Mouse (Mus musculus) neural tube, embryonic 13.5 days (tissue): ENCODE results near the gene Clic1. TPM values are rescaled to one million over a fixed set of nuclear protein-coding genes. Genes with fewer than 3 reads are reported as not detected.

Source experiments
- ATAC-seq: fragments of 200-750 bp; cut with Nextera tagmentation; 2 replicates; pipeline ENCODE4 v1.8.0; 2017; ENCODE audit warnings: low read depth, mild to moderate bottlenecking, moderate TSS enrichment, moderate library complexity
- H3K27ac ChIP-seq: fragments of 300-500 bp; sonication (generic); replicated peaks from 2 replicates; pipeline ENCODE4 v1.5.1; 2015; ENCODE audit warnings: moderate library complexity, mild to moderate bottlenecking, inconsistent platforms
- H3K27me3 ChIP-seq: fragments of 300-500 bp; sonication (generic); 2 replicates; pipeline ENCODE4 v1.6.1; 2015; ENCODE audit warnings: mild to moderate bottlenecking, inconsistent platforms
- H3K36me3 ChIP-seq: fragments of 300-500 bp; sonication (generic); 2 replicates; pipeline ENCODE4 v1.6.1; 2015; ENCODE audit warnings: mild to moderate bottlenecking, inconsistent platforms
- H3K4me1 ChIP-seq: fragments of 300-500 bp; sonication (generic); replicated peaks from 2 replicates; pipeline ENCODE4 v1.6.1; 2015; ENCODE audit warnings: inconsistent platforms
- H3K4me2 ChIP-seq: fragments of 300-500 bp; sonication (generic); 2 replicates; pipeline ENCODE4 v1.6.1; 2015; ENCODE audit warnings: inconsistent platforms, mild to moderate bottlenecking, moderate library complexity
- H3K4me3 ChIP-seq: fragments of 300-500 bp; sonication (generic); 2 replicates; pipeline ENCODE4 v1.5.1; 2015; ENCODE audit warnings: mild to moderate bottlenecking, inconsistent platforms
- H3K9ac ChIP-seq: fragments of 300-500 bp; sonication (generic); 2 replicates; pipeline ENCODE4 v1.6.1; 2015; ENCODE audit warnings: moderate library complexity, mild to moderate bottlenecking, inconsistent platforms
- H3K9me3 ChIP-seq: fragments of 300-500 bp; sonication (generic); 2 replicates; pipeline ENCODE4 v1.6.1; 2016; ENCODE audit warnings: inconsistent platforms
- WGBS: fragments of 180-500 bp; shearing (Covaris S2); methylation state at CpG from one replicate; pipeline ENCODE4 v1.1.7; 2015; 5-methylcytosine and 5-hydroxymethylcytosine counted together
- polyA plus RNA-seq: library from polyadenylated mRNA; unstranded; fragments of >200 nt; fragmentation: Nextera tagmentation; extraction: Ambion mirVana; gene quantifications from 2 replicates; pipeline ENCODE4 v1.2.1, GENCODE M21; 2015

Clic1 gene
- polyA plus RNA-seq, 1 experiment from 2014 or later = 145 TPM

DNA sequence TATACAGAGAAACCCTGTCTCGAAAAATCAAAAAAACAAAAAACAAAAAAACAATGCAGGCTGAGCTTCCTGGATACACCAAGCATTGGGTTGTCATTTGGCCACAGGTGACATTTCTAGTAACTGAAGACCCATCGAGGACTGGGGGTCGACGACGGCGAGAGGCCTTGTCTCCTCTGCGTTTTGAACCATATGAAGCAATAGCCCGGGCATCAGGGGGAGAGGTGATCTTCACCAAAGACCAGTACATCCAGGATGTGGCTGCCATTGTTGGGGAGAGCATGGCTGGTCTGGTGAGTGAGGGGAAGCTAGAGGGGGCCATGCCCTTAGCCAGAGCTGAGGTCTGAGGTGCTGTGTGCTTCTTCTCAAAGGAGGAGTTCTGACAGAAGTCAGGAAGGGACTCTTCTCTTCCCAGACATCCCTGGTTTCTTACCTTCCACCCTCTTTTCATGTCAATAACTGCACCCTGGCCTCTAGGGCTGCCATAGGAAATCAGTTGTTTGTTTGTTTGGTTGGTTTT is 27.2 kb upstream of the Clic1 start:
- Histone ChIP-seq H3K9ac (no peak overlapping the region), H3K27me3 (no peaks in the 10 kb centered on the region), H3K4me1 (peaks cover 26% of the 10 kb centered on the region), H3K27ac (no peak overlapping the region), H3K4me2 (no peak overlapping the region), H3K4me3 (no peak overlapping the region), H3K9me3 (no peaks in the 10 kb centered on the region), H3K36me3 (0 out of 2 replicates have a peak, but pooled peaks cover 4% of the 10 kb centered on the region)
- 95% methylated on average over 8 of the region's 8 CpGs for WGBS
- ATAC-seq = no peak

DNA sequence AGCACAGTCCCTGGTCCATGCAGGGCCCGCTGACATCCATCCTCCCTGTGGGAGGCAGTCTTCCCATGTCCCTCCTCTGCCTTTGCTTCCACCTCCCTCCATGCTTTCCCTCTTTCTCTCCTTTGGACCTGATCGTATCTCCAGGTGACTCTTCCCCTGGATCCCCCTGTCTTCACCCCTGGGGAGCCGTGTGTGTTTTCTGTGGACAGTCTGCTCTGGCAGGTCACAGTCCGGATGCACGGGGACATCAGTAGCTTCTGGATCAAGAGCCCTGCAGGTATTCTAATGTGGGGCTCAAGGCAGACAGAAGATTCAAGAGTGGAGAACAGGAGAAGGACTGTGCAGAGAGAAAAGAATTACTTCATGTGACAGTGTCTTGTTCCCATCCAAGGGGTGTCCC is 26.5 kb upstream of the Clic1 start:
- WGBS = 88% methylated on average over 5 of the region's 5 CpGs
- H3K27ac ChIP-seq = no peak overlapping the region
- no peaks in the 10 kb centered on the region for H3K9me3 ChIP-seq
- peaks cover 31% of the 10 kb centered on the region for H3K4me1 ChIP-seq
- H3K36me3 ChIP-seq = no peaks in the 10 kb centered on the region
- no peaks in the 10 kb centered on the region for H3K27me3 ChIP-seq
- no peak overlapping the region for H3K9ac ChIP-seq
- no peak overlapping the region for H3K4me3 ChIP-seq
- no peak for ATAC-seq
- H3K4me2 ChIP-seq = no peak overlapping the region

DNA sequence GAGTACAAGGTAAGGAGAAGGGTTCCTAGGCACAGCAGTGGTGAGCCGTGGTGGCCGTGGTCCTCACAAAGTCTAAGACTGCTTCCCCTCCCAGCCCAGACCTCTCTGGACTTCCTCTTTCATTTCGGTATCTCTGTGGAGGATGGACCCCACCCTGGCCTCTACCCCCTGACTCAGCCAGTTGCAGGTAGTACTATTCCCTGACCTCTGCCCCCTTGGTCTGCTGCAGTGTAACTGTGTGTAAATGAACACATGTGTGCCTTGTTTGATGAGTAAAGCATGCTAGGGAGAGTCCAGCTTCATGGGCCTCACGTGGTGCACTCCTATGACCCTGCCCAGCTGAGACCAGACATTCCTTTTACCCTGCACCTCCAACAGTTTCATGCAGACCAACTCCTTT is 26.0 kb upstream of the Clic1 start:
- Histone ChIP-seq H3K4me2 (no peak overlapping the region), H3K4me1 (peaks cover 35% of the 10 kb centered on the region), H3K27me3 (no peaks in the 10 kb centered on the region), H3K9ac (no peak overlapping the region), H3K9me3 (no peaks in the 10 kb centered on the region), H3K27ac (no peak overlapping the region), H3K4me3 (no peak overlapping the region), H3K36me3 (no peaks in the 10 kb centered on the region)
- ATAC-seq = no peak
- WGBS = 75% methylated on average over 4 of the region's 4 CpGs

DNA sequence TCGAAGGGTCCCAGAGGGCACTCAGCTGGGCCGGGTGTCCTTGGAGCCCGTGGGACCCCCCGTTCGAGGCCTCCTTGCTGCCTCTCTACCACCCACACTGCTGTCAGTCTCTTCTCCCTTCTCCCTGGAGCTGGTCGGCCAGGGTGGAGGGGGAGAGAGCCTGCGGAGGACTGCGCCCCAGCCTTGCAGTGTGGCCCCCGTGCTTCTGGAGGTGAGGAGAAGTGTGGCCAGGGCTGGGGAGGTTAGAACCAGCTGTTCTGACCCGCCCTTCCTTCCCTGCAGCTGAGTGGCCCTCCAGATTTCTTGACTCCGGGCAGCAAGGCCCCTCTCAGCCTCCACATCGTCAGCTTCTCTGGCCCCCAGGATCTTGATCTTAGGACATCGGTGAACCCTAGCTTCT is 25.5 kb upstream of the Clic1 start:
- Histone ChIP-seq H3K4me3 (no peak overlapping the region), H3K27ac (no peak overlapping the region), H3K36me3 (no peaks in the 10 kb centered on the region), H3K27me3 (no peaks in the 10 kb centered on the region), H3K9me3 (no peaks in the 10 kb centered on the region), H3K4me2 (no peak overlapping the region), H3K4me1 (peaks cover 38% of the 10 kb centered on the region), H3K9ac (0 out of 2 replicates have a peak overlapping the region, but pooled peaks have one; percentile 5)
- WGBS = 85% methylated on average over 13 of the region's 13 CpGs
- no peak for ATAC-seq

DNA sequence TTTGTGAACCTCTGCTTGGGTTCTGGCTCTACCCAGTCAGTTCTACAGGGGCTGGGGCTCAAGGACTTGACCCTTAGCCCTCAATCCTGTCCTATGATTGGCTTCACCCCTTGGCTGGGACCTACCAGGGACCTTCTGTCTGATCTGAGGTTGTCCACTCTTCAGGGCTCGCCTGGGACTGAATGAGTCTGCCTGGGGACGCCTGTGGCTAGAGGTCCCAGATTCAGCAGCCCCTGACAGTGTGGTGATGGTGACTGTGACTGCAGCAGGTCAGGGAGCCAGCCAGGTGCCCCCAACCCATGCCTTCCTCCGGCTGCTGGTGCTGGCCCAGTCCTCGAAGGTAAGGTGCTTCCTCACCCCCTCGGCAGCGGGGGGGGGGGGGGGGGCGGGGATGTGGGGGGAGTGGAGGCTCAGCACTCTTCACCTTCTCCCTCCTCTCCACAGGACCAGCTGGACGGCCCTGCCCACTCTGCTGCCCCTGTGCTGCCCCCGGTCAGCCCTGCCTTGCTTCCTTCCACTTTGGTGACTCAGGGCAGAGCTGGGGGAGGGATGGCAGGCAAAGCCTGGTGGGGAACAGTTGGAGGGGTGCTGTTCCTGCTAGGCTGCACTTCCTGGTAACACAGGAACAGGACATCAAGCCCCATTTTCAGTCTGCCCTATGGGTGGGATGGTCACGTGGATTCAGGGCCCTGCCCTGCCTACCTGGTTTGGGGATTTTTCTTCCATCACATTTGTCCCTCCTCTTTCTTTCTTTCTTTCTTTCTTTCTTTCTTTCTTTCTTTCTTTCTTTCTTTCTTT is 24.9 kb upstream of the Clic1 start:
- Histone ChIP-seq H3K4me1 (peaks cover 43% of the 10 kb centered on the region), H3K9ac (0 out of 2 replicates have a peak overlapping the region, but pooled peaks have one; percentile 5), H3K4me3 (no peak overlapping the region), H3K9me3 (no peaks in the 10 kb centered on the region), H3K27me3 (no peaks in the 10 kb centered on the region), H3K4me2 (no peak overlapping the region), H3K27ac (no peak overlapping the region), H3K36me3 (no peaks in the 10 kb centered on the region)
- ATAC-seq = no peak
- WGBS = 63% methylated on average over 7 of the region's 10 CpGs

DNA sequence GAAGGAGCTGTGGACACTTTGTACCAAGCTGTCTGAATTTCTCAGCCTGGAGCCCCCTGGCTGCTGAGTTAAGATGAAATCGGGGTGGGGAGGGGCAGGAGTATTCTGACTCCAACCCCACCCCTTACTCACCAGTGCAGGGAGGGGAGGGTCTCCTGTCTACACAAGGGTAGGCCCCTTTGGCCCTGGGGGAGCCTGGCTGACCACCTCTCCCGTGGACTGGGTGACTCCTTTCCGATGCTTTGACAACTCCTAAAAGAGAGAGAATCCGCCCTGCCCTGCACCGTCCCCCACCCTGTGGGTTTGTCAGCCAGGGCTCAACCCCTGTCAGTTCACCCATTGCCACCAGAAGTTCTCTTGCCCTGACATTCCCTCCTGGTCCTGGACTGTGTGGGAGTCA is 23.6 kb upstream of the Clic1 start:
- H3K27ac ChIP-seq = no peak overlapping the region
- no peak overlapping the region for H3K4me2 ChIP-seq

DNA sequence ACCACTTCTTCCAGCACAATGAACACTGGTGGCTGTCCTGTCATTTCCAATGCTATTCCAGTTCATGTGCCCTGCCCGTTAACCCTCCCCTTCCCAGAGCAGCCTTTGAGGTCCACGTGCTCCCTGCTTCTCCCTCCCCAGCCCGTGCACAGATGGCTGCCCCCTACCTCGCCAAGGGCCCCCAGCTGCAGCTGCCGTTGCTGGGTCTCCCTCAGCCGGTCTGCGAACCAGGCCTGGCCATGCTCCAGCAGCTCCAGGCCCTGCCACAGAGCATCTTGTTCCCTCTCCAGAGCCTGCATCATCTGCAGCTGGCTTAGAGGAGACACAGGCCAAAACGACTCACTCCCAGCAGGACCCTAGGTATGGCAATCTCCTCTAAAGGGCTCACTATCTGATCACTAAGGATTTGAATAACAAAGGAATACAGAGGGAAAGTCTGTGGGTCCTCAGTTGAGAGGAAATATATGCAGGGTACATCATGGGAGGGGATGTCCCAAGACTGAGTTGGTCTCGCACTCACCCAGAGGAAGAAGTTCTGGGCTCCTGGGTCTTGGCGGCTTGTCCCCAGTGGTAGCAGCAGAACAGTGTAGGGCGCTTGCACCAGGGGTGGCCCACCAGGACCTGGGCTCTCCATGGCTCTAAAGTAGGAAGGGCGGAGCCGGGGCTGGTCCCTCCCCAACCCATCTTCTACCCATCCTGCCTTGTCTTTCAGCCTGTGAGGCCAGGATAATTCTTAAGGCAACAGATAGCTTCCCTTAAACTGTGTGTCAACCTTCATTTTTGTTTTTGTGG is 22.3 kb upstream of the Clic1 start, which contains the start of gene Sapcd1:
Gene Sapcd1, minus strand, starts transcription at position 740 of the 792 bp plus-strand sequence.
- no peaks in the 10 kb centered on the region for H3K27me3 ChIP-seq
- peak within 1 kb of the TSS; percentile 68 for H3K27ac ChIP-seq
- no peaks in the 10 kb centered on the region for H3K36me3 ChIP-seq
- 27% methylated on average over 13 of the region's 13 CpGs for whole genome bisulfite sequencing
- ATAC-seq = peak; percentile 74
- no peak within 1 kb of the TSS for H3K4me3 ChIP-seq
- H3K9me3 ChIP-seq = no peaks in the 10 kb centered on the region
- peak within 1 kb of the TSS; percentile 25; the same call in 1 of the 2 replicates for H3K4me2 ChIP-seq
- H3K4me1 ChIP-seq = peaks cover 34% of the 10 kb centered on the region
- peak within 1 kb of the TSS; percentile 35 for H3K9ac ChIP-seq

More for the DNA sequence above, 23.6 kb upstream of the Clic1 start:
- no peak overlapping the region for H3K4me3 ChIP-seq
- H3K27me3 ChIP-seq = no peaks in the 10 kb centered on the region
- H3K9ac ChIP-seq = no peak overlapping the region
- 81% methylated on average over 5 of the region's 5 CpGs for WGBS
- no peaks in the 10 kb centered on the region for H3K9me3 ChIP-seq
- no peak for ATAC-seq
- no peaks in the 10 kb centered on the region for H3K36me3 ChIP-seq
- peaks cover 40% of the 10 kb centered on the region for H3K4me1 ChIP-seq

DNA sequence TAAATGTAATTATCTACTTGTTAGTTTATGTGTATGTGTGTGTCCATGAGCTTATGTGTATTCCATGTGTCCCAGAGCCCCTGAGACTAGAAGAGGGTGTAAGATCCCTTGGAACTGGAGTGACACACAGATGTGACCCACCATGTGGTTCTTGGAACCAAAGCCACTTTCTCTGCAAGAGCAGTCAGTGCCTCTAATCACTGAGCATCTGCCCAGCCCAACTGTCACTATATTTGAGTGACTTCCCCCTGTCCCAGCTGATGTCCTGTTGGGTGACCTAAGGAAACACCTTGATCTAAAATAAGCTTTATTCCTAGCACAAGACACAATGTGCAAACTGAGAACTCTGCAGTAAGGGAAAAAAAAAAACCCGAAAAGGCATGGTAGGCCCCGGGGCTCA is 21.5 kb upstream of the Clic1 start:
- no peak for ATAC-seq
- WGBS = 89% methylated on average over 2 of the region's 2 CpGs
- no peak overlapping the region for H3K4me3 ChIP-seq
- H3K9ac ChIP-seq = no peak overlapping the region
- H3K36me3 ChIP-seq = no peaks in the 10 kb centered on the region
- H3K4me2 ChIP-seq = no peak overlapping the region
- peak overlapping the region; percentile 68; the same call in 1 of the 2 replicates for H3K27ac ChIP-seq
- H3K9me3 ChIP-seq = no peaks in the 10 kb centered on the region
- H3K27me3 ChIP-seq = no peaks in the 10 kb centered on the region
- peaks cover 34% of the 10 kb centered on the region for H3K4me1 ChIP-seq

DNA sequence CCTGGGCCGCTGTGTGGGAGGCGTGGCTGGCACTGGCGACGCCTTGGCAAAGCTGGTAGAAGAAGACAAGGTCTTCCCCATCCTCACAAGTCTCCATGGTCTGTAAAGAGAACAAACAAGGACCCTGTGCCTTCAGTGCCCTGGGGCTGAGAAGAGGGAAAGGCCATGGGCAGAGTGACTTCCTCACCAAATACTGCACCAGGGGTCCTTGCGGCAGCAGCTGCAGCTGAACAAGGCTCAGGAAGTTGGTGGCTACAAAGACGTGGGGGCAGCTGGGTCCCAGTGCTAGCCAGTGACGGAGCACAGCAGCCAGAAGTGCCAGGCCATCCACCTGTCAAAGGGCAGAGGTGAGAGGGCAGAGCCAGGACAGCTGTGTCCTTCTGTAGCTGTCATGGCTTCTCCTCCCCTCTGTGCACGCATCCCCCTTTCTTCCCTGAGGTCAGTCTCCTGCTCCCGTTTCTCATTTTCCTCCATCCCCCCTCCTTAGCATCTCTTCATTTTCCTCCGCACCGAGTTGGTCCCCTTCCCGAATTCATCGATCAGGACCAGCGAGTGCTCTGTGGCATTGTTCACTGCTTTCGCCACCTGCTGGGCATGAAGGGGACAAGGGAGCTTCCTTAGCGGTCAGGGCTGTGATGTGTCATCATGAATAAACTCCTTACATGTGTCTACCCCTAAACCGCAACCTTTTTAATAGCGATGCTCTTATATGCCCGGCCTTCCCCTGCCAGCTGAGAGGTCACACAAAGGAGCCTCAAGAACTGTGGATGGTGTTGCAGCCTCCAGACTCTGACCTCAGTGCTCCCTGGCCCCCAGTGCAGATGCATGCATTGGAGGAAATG is 19.9 kb upstream of the Clic1 start:
- no peak for ATAC-seq
- Histone ChIP-seq H3K27me3 (no peaks in the 10 kb centered on the region), H3K4me3 (no peak overlapping the region), H3K9me3 (no peaks in the 10 kb centered on the region), H3K4me2 (peak overlapping the region; percentile 37), H3K4me1 (peaks cover 34% of the 10 kb centered on the region), H3K27ac (no peak overlapping the region), H3K36me3 (no peaks in the 10 kb centered on the region), H3K9ac (no peak overlapping the region; the same call in 1 of the 2 replicates)
- WGBS = 29% methylated on average over 19 of the region's 19 CpGs

DNA sequence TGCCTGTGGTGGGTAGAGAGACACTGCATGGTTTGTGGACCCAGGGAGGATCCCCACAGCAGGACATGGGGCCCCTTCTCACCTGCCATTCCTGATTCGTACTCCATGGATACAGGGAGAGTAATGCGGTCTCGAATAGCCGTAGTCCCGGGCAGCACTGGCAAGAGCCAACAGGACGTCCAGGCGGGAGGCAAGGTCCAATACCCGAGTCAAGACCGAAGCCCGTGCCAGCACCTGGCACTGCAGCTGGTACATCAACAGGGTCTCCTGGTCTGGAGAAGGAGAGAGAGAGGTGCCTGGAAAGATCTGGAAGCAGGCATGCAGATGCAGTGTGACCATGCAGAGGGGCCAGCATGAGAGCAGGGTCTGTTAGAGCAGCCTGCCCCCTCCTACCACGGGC is 18.5 kb upstream of the Clic1 start:
- H3K9ac ChIP-seq = no peak overlapping the region
- H3K4me2 ChIP-seq = no peak overlapping the region
- H3K4me1 ChIP-seq = peaks cover 28% of the 10 kb centered on the region
- WGBS = 92% methylated on average over 11 of the region's 11 CpGs
- H3K4me3 ChIP-seq = no peak overlapping the region
- no peak for ATAC-seq
- no peaks in the 10 kb centered on the region for H3K36me3 ChIP-seq
- H3K27me3 ChIP-seq = no peaks in the 10 kb centered on the region
- H3K9me3 ChIP-seq = no peaks in the 10 kb centered on the region
- H3K27ac ChIP-seq = no peak overlapping the region

DNA sequence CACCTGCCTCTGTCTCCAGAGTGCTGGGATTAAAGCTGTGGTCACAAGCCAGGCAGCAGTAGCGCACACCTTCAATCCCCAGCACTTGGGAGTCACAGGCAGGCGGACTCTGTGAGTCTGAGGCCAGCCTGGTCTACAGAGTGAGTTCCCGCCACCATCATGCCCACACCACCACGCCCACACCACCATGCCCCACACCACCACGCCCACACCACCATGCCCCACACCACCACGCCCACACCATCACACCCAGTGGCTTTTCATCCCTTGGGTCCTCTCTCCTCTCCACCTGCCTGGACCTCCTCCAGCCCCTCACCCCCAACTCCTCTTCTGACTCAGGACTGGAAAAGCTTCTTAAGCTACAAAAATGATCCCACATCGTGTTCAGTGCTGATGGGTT is 17.9 kb upstream of the Clic1 start:
- 85% methylated on average over 7 of the region's 7 CpGs for WGBS
- no peak overlapping the region for H3K4me3 ChIP-seq

More for the DNA sequence above, 17.9 kb upstream of the Clic1 start:
- H3K27ac ChIP-seq = no peak overlapping the region
- ATAC-seq = no peak
- peaks cover 24% of the 10 kb centered on the region for H3K4me1 ChIP-seq
- no peaks in the 10 kb centered on the region for H3K9me3 ChIP-seq
- H3K27me3 ChIP-seq = no peaks in the 10 kb centered on the region
- no peaks in the 10 kb centered on the region for H3K36me3 ChIP-seq
- no peak overlapping the region for H3K4me2 ChIP-seq
- no peak overlapping the region for H3K9ac ChIP-seq
